In the genomic region with DNA sequence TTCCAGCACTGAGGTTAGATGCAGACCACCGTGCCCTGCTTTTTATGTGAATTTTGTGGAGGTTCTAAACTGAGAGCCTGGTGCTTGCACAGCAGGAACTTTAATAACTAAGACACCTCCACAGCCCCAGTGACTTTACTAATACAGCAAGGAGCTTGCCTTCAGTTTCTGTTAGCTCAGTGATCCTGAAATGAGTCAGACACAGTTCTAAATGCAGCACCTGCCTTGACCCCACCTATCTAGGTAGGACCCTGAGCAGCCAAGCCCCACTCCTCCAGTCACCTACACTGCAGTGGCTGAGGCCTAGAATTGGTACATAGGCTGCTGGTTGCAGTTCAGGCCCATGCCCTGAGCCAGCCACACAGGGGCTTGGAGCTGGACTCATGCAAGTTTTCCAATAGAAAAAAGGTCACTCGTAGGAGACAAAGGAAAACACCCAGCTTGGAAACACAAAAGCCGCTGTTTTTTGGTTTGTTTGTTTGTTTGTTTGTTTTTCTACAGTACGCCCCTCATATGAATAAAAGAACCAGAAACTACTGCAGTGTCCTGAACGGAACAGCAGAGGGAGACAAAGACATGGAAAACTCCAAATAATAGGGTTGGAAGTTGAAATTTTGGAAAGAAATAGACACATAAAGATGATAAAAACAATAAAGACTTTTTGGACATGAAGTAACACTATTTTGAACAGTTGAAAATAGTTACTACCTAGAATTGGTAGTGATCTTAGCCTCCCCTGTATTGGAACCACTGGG, we compare ENCODE assay signal across 12 mouse cellular contexts. TPM values are rescaled to one million over a fixed set of nuclear protein-coding genes. Genes with fewer than 3 reads are reported as not detected.
DNase-seq lines count a peak whose midpoint lies in the region; ATAC-seq and TF ChIP-seq lines count a peak whose summit lies in the region.
"Had no signal": no experiment of that assay in that cellular context is flagged by ENCODE, and none has a peak within 500 bp of the region (broad histone marks: within the 10 kb centered on the region; RNA-seq: fewer than 3 reads in every experiment).

No protein-coding gene starts in this region.

- TF ChIP-seq EP300 in stomach, postnatal 0 days (optimal IDR thresholded peaks at IDR 0.05), result no peak

- no peak overlapping the region for H3K27ac ChIP-seq in hindbrain, embryonic 14.5 days
- no peak overlapping the region for H3K27ac ChIP-seq in hindbrain, embryonic 12.5 days
- H3K27ac ChIP-seq in midbrain, embryonic 14.5 days (replicated peaks; ENCODE audit: low read depth, low read length), result no peak overlapping the region
- no peak overlapping the region for H3K27ac ChIP-seq in midbrain, embryonic 15.5 days
- H3K27ac ChIP-seq in stomach, postnatal 0 days (replicated peaks), result no peak overlapping the region
- H3K27ac ChIP-seq: heart, embryonic 10.5 days; lung, embryonic 15.5 days had no signal

- ATAC-seq in hindbrain, embryonic 14.5 days (ENCODE audit: low FRiP score), result no peak
- ATAC-seq in hindbrain, embryonic 12.5 days (ENCODE audit: low FRiP score), result no peak
- no peak for ATAC-seq in midbrain, embryonic 14.5 days (ENCODE audit: low FRiP score, low TSS enrichment)
- no peak for ATAC-seq in midbrain, embryonic 15.5 days (replicated peaks)
- ATAC-seq in stomach, postnatal 0 days (ENCODE audit: low FRiP score, low TSS enrichment), result no peak
- ATAC-seq: activated CD4-positive, CD25-positive, alpha-beta regulatory T cell, adult 4 months had no signal

- no peaks in the 10 kb centered on the region for H3K9me3 ChIP-seq in hindbrain, embryonic 14.5 days (ENCODE audit: control insufficient read depth, low read length)
- no peaks in the 10 kb centered on the region for H3K9me3 ChIP-seq in hindbrain, embryonic 12.5 days (replicated peaks)
- H3K9me3 ChIP-seq in midbrain, embryonic 14.5 days (ENCODE audit: control insufficient read depth, low read length), result no peaks in the 10 kb centered on the region
- no peaks in the 10 kb centered on the region for H3K9me3 ChIP-seq in midbrain, embryonic 15.5 days
- no peaks in the 10 kb centered on the region for H3K9me3 ChIP-seq in stomach, postnatal 0 days (ENCODE audit: control insufficient read depth, low read length)
- H3K9me3 ChIP-seq: heart, embryonic 10.5 days; lung, embryonic 15.5 days had no signal

- peaks cover 11% of the 10 kb centered on the region for H3K4me1 ChIP-seq in hindbrain, embryonic 14.5 days (replicated peaks; ENCODE audit: control insufficient read depth, insufficient read depth, low read length)
- peaks cover 14% of the 10 kb centered on the region for H3K4me1 ChIP-seq in hindbrain, embryonic 12.5 days
- peaks cover 11% of the 10 kb centered on the region; the same call in 1 of the 2 replicates for H3K4me1 ChIP-seq in midbrain, embryonic 14.5 days (ENCODE audit: control insufficient read depth, insufficient read depth, low read length)
- H3K4me1 ChIP-seq in midbrain, embryonic 15.5 days, result peaks cover 18% of the 10 kb centered on the region
- H3K4me1 ChIP-seq in stomach, postnatal 0 days (replicated peaks; ENCODE audit: control insufficient read depth, insufficient read depth), result no peaks in the 10 kb centered on the region

- 41% methylated on average over 5 of the region's 5 CpGs for WGBS in hindbrain, embryonic 14.5 days
- 45% methylated on average over 5 of the region's 5 CpGs for WGBS in hindbrain, embryonic 12.5 days
- 51% methylated on average over 5 of the region's 5 CpGs for WGBS in midbrain, embryonic 14.5 days
- 40% methylated on average over 5 of the region's 5 CpGs for WGBS in midbrain, embryonic 15.5 days
- 49% methylated on average over 5 of the region's 5 CpGs for whole genome bisulfite sequencing in stomach, postnatal 0 days

- no peaks in the 10 kb centered on the region for H3K27me3 ChIP-seq in hindbrain, embryonic 14.5 days (ENCODE audit: control insufficient read depth, insufficient read depth, low read length)
- no peaks in the 10 kb centered on the region for H3K27me3 ChIP-seq in hindbrain, embryonic 12.5 days
- H3K27me3 ChIP-seq in midbrain, embryonic 14.5 days (ENCODE audit: control insufficient read depth, insufficient read depth, low read length), result no peaks in the 10 kb centered on the region
- no peaks in the 10 kb centered on the region for H3K27me3 ChIP-seq in midbrain, embryonic 15.5 days (replicated peaks)
- H3K27me3 ChIP-seq in stomach, postnatal 0 days (ENCODE audit: control insufficient read depth, insufficient read depth, low read length), result no peaks in the 10 kb centered on the region
- H3K27me3 ChIP-seq: lung, embryonic 15.5 days had no signal

- H3K36me3 ChIP-seq in hindbrain, embryonic 14.5 days (replicated peaks; ENCODE audit: control insufficient read depth, insufficient read depth), result peaks cover 39% of the 10 kb centered on the region
- peaks cover 34% of the 10 kb centered on the region for H3K36me3 ChIP-seq in hindbrain, embryonic 12.5 days
- H3K36me3 ChIP-seq in midbrain, embryonic 14.5 days (ENCODE audit: control insufficient read depth, insufficient read depth, low read length), result peaks cover 39% of the 10 kb centered on the region
- peaks cover 20% of the 10 kb centered on the region for H3K36me3 ChIP-seq in midbrain, embryonic 15.5 days (replicated peaks)
- H3K36me3 ChIP-seq in stomach, postnatal 0 days (ENCODE audit: control insufficient read depth, insufficient read depth, low read length), result no peaks in the 10 kb centered on the region

- H3K9ac ChIP-seq in hindbrain, embryonic 14.5 days, result no peak overlapping the region
- H3K9ac ChIP-seq in hindbrain, embryonic 12.5 days, result no peak overlapping the region
- no peak overlapping the region for H3K9ac ChIP-seq in midbrain, embryonic 14.5 days (replicated peaks; ENCODE audit: low read length)
- no peak overlapping the region for H3K9ac ChIP-seq in midbrain, embryonic 15.5 days
- H3K9ac ChIP-seq in stomach, postnatal 0 days (ENCODE audit: low read length), result no peak overlapping the region
- H3K9ac ChIP-seq: lung, embryonic 15.5 days had no signal

- no peak overlapping the region for H3K4me2 ChIP-seq in hindbrain, embryonic 14.5 days (replicated peaks)
- H3K4me2 ChIP-seq in hindbrain, embryonic 12.5 days (replicated peaks), result no peak overlapping the region
- no peak overlapping the region for H3K4me2 ChIP-seq in midbrain, embryonic 14.5 days (ENCODE audit: low read length)
- no peak overlapping the region for H3K4me2 ChIP-seq in midbrain, embryonic 15.5 days
- no peak overlapping the region for H3K4me2 ChIP-seq in stomach, postnatal 0 days (replicated peaks; ENCODE audit: low read depth)
- H3K4me2 ChIP-seq: lung, embryonic 15.5 days had no signal

- no peak overlapping the region for H3K4me3 ChIP-seq in hindbrain, embryonic 14.5 days (replicated peaks; ENCODE audit: low read length)
- no peak overlapping the region for H3K4me3 ChIP-seq in hindbrain, embryonic 12.5 days
- no peak overlapping the region for H3K4me3 ChIP-seq in midbrain, embryonic 14.5 days (replicated peaks; ENCODE audit: low read depth, low read length)
- no peak overlapping the region for H3K4me3 ChIP-seq in midbrain, embryonic 15.5 days
- no peak overlapping the region for H3K4me3 ChIP-seq in stomach, postnatal 0 days (ENCODE audit: low read depth, low read length)
- H3K4me3 ChIP-seq: heart, embryonic 10.5 days; lung, embryonic 15.5 days had no signal

- DNase-seq in hindbrain, embryonic 14.5 days (ENCODE audit: low spot score), result peak; percentile 66
- DNase-seq in midbrain, embryonic 14.5 days, result peak; percentile 67
- peak; percentile 50 for DNase-seq in adipocyte (ENCODE audit: low spot score)
- no peak for DNase-seq in stomach, postnatal 0 days (ENCODE audit: low spot score)
- DNase-seq in spleen, postnatal 14 days (ENCODE audit: low spot score in 2 of 2), result no peak
- DNase-seq: kidney, adult 2 months; spleen, adult 18-20 months had no signal

- peak; percentile 76 for TF ChIP-seq CTCF in stomach, postnatal 0 days (IDR thresholded peaks at IDR 0.05; ENCODE audit: low read depth)

RNA-seq across cellular contexts. Expression of a gene that starts 4.6 kb away (rescaled TPM):
- polyA plus RNA-seq in hindbrain, embryonic 14.5 days (2014; fragmentation: Nextera tagmentation; extraction: Ambion mirVana), result 396 and 451 TPM in 2 replicates
- polyA plus RNA-seq in hindbrain, embryonic 12.5 days (2016; fragmentation: Nextera tagmentation; extraction: Ambion mirVana), result 358 and 382 TPM in 2 replicates
- polyA plus RNA-seq in midbrain, embryonic 14.5 days (2014; fragmentation: Nextera tagmentation; extraction: Ambion mirVana), result 453 and 516 TPM in 2 replicates
- polyA plus RNA-seq in midbrain, embryonic 15.5 days (2015; fragmentation: Nextera tagmentation; extraction: Ambion mirVana), result 359 and 394 TPM in 2 replicates
- 89.7 and 95.5 TPM in 2 replicates for polyA plus RNA-seq in stomach, postnatal 0 days (2015; fragmentation: Nextera tagmentation; extraction: Ambion mirVana)

RNA-seq across cellular contexts. Expression of a gene that starts 8.5 kb away (rescaled TPM):
- 18.8 and 22.2 TPM in 2 replicates for polyA plus RNA-seq in hindbrain, embryonic 14.5 days (2014; fragmentation: Nextera tagmentation; extraction: Ambion mirVana)
- polyA plus RNA-seq in hindbrain, embryonic 12.5 days (2016; fragmentation: Nextera tagmentation; extraction: Ambion mirVana), result 32.4 and 36.5 TPM in 2 replicates
- 22.1 and 22.9 TPM in 2 replicates for polyA plus RNA-seq in midbrain, embryonic 14.5 days (2014; fragmentation: Nextera tagmentation; extraction: Ambion mirVana)
- polyA plus RNA-seq in midbrain, embryonic 15.5 days (2015; fragmentation: Nextera tagmentation; extraction: Ambion mirVana), result 26.5 and 29.1 TPM in 2 replicates
- polyA plus RNA-seq in stomach, postnatal 0 days (2015; fragmentation: Nextera tagmentation; extraction: Ambion mirVana), result 15.5 and 17.5 TPM in 2 replicates

RNA-seq across cellular contexts. Expression of a gene that starts 12.3 kb away (rescaled TPM):
- polyA plus RNA-seq in hindbrain, embryonic 14.5 days (2014; fragmentation: Nextera tagmentation; extraction: Ambion mirVana), result 47.8 and 48.5 TPM in 2 replicates
- 52.7 and 53.8 TPM in 2 replicates for polyA plus RNA-seq in hindbrain, embryonic 12.5 days (2016; fragmentation: Nextera tagmentation; extraction: Ambion mirVana)
- 49.5 and 54.2 TPM in 2 replicates for polyA plus RNA-seq in midbrain, embryonic 14.5 days (2014; fragmentation: Nextera tagmentation; extraction: Ambion mirVana)
- polyA plus RNA-seq in midbrain, embryonic 15.5 days (2015; fragmentation: Nextera tagmentation; extraction: Ambion mirVana), result 45.5 and 47.0 TPM in 2 replicates
- 24.1 and 28.8 TPM in 2 replicates for polyA plus RNA-seq in stomach, postnatal 0 days (2015; fragmentation: Nextera tagmentation; extraction: Ambion mirVana)

Comparison
In these comparisons a context has a peak if more than half of its experiments do, and no peak if none do; other contexts are left out.
1. DNase-seq: peak in hindbrain, embryonic 14.5 days (single experiment), midbrain, embryonic 14.5 days (single experiment) and adipocyte (single experiment); none in stomach, postnatal 0 days (single experiment) and spleen, postnatal 14 days (0 of 2).